Mouse (Mus musculus) liver, embryonic 13.5 days (tissue): ENCODE data around the gene Trmt11. TPM values are rescaled to one million over a fixed set of nuclear protein-coding genes. Genes with fewer than 3 reads are reported as not detected.
"Not testable (repeated sequence)": the region's sequence is repeated elsewhere in the genome, so short reads cannot be mapped to it uniquely, and the experiment has no call there.

ENCODE experiments used
- ATAC-seq: fragments of 200-750 bp; cut with Nextera tagmentation; 2 replicates; pipeline ENCODE4 v1.8.0; 2017; ENCODE audit warnings: low read depth, mild to moderate bottlenecking, moderate number of reproducible peaks, moderate library complexity
- DNase-seq: peaks from one replicate; pipeline ENCODE4 v3.0.0; 2022
- H3K27ac ChIP-seq: fragments of 300-500 bp; sonication (generic); 2 replicates; pipeline ENCODE4 v1.5.1; 2015; ENCODE audit warnings: moderate library complexity, mild to moderate bottlenecking, inconsistent platforms
- H3K27me3 ChIP-seq: fragments of 300-500 bp; sonication (generic); 2 replicates; pipeline ENCODE4 v1.6.1; 2015; ENCODE audit warnings: mild to moderate bottlenecking, inconsistent platforms
- H3K36me3 ChIP-seq: fragments of 300-500 bp; sonication (generic); 2 replicates; pipeline ENCODE4 v1.6.1; 2015; ENCODE audit warnings: mild to moderate bottlenecking, inconsistent platforms
- H3K4me1 ChIP-seq: fragments of 300-500 bp; sonication (generic); replicated peaks from 2 replicates; pipeline ENCODE4 v1.6.1; 2015; ENCODE audit warnings: inconsistent platforms
- H3K4me2 ChIP-seq: fragments of 300-500 bp; sonication (generic); 2 replicates; pipeline ENCODE4 v1.6.1; 2015; ENCODE audit warnings: inconsistent platforms, mild to moderate bottlenecking, moderate library complexity
- H3K4me3 ChIP-seq: fragments of 300-500 bp; sonication (generic); replicated peaks from 2 replicates; pipeline ENCODE4 v1.5.1; 2015; ENCODE audit warnings: mild to moderate bottlenecking, inconsistent platforms
- H3K9ac ChIP-seq: fragments of 300-500 bp; sonication (generic); 2 replicates; pipeline ENCODE4 v1.6.1; 2015; ENCODE audit warnings: mild to moderate bottlenecking, inconsistent platforms
- H3K9me3 ChIP-seq: fragments of 300-500 bp; sonication (generic); replicated peaks from 2 replicates; pipeline ENCODE4 v1.6.1; 2016; ENCODE audit warnings: inconsistent platforms
- WGBS: fragments of 180-500 bp; shearing (Covaris S2); methylation state at CpG from one replicate; pipeline ENCODE4 v1.1.7; 2015; ENCODE audit not compliant: insufficient replicate concordance; 5-methylcytosine and 5-hydroxymethylcytosine counted together
- polyA plus RNA-seq: library from polyadenylated mRNA; unstranded; fragments of >200 nt; fragmentation: Nextera tagmentation; extraction: Ambion mirVana; gene quantifications from 2 replicates; pipeline ENCODE4 v1.2.1, GENCODE M21; 2015

Trmt11 gene
- polyA plus RNA-seq, 1 experiment from 2014 or later: 21.8 TPM

GRCm38 (mm10) chr10:30504736-30505135 is 95.8 kb downstream of the Trmt11 start:
- Histone ChIP-seq H3K36me3 (no peaks in the 10 kb centered on the region), H3K27me3 (no peaks in the 10 kb centered on the region), H3K4me2 (no peak overlapping the region), H3K4me1 (no peaks in the 10 kb centered on the region), H3K9ac (no peak overlapping the region), H3K9me3 (no peaks in the 10 kb centered on the region), H3K4me3 (no peak overlapping the region), H3K27ac (no peak overlapping the region)
- DNase-seq: no peak
- 47% methylated on average over 2 of the region's 2 CpGs for WGBS
- no peak for ATAC-seq

- Histone ChIP-seq H3K4me3 (no peak overlapping the region), H3K9ac (no peak overlapping the region), H3K9me3 (no peaks in the 10 kb centered on the region), H3K27ac (no peak overlapping the region), H3K27me3 (no peaks in the 10 kb centered on the region), H3K4me1 (no peaks in the 10 kb centered on the region), H3K4me2 (no peak overlapping the region), H3K36me3 (no peaks in the 10 kb centered on the region)
- no peak for DNase-seq
- WGBS: 26% methylated on average over 2 of the region's 2 CpGs
- ATAC-seq: no peak
These were observed 97.4 kb downstream of the Trmt11 start for GRCm38 (mm10) chr10:30503168-30503567.

GRCm38 (mm10) chr10:30502718-30503117 is 97.8 kb downstream of the Trmt11 start:
- 56% methylated on average over 1 of the region's 1 CpGs for WGBS
- no peak overlapping the region for H3K4me3 ChIP-seq
- no peak overlapping the region for H3K27ac ChIP-seq

GRCm38 (mm10) chr10:30498223-30498622 is 102.3 kb downstream of the Trmt11 start:
- WGBS: 71% methylated on average over 19 of the region's 19 CpGs
- H3K4me1 ChIP-seq, H3K9me3 ChIP-seq, H3K27ac ChIP-seq, H3K4me3 ChIP-seq, H3K27me3 ChIP-seq, H3K9ac ChIP-seq, DNase-seq, ATAC-seq, H3K4me2 ChIP-seq, H3K36me3 ChIP-seq: not testable (repeated sequence)

More at GRCm38 (mm10) chr10:30502718-30503117, 97.8 kb downstream of the Trmt11 start:
- Histone ChIP-seq H3K27me3 (no peaks in the 10 kb centered on the region), H3K9me3 (no peaks in the 10 kb centered on the region), H3K36me3 (no peaks in the 10 kb centered on the region), H3K4me2 (no peak overlapping the region), H3K9ac (no peak overlapping the region), H3K4me1 (no peaks in the 10 kb centered on the region)
- DNase-seq: no peak
- no peak for ATAC-seq

Other genes starting within 250 kb of the Trmt11 start
- 15.9 and 17.0 TPM in 2 replicates for gene Hint3, start 28.9 kb upstream of the Trmt11 start, polyA plus RNA-seq
- gene Ncoa7, start 202.6 kb upstream of the Trmt11 start, polyA plus RNA-seq: 11.8 and 13.9 TPM in 2 replicates
- gene Hey2, start 242.1 kb upstream of the Trmt11 start, polyA plus RNA-seq: 0.46 and 0.59 TPM in 2 replicates